Mouse (Mus musculus) right cerebral cortex, adult 2 months (tissue): ENCODE data around the gene Atg16l2.

ENCODE experiments used
- DNase-seq, 2 experiments: peaks; one replicate each; pipeline ENCODE4 v3.0.0; 2021 to 2022; ENCODE audit warnings: low spot score in 2 of 2

Atg16l2 gene

GRCm38 (mm10) chr7:101223501-101223900 is 78.5 kb downstream of the Atg16l2 start:
- no peak for DNase-seq

- no peak for DNase-seq
These were observed 85.3 kb downstream of the Atg16l2 start for GRCm38 (mm10) chr7:101216724-101217123.

GRCm38 (mm10) chr7:101213515-101214263 is 88.4 kb downstream of the Atg16l2 start:
- DNase-seq = no peak
